Mouse (Mus musculus) MEL (cell line): Measurements from ENCODE around the gene Jmjd1c.

Experiments
- CTCF ChIP-seq, 3 experiments: IDR thresholded peaks in 2 of 3; conservative IDR thresholded peaks in 1 of 3; 2 replicates each; pipeline ENCODE4 v1.5.1; 2011 to 2012; ENCODE audit warnings: low read length in 3 of 3, low read depth in 2 of 3, mild to moderate bottlenecking in 2 of 3, improper control_type of control experiment in 1 of 3, inconsistent platforms in 1 of 3, mixed read lengths in 1 of 3, moderate library complexity in 1 of 3; ENCODE audit not compliant: control insufficient read depth in 1 of 3, insufficient read depth in 1 of 3, poor library complexity in 1 of 3, severe bottlenecking in 1 of 3
- ELF1 ChIP-seq: IDR thresholded peaks from 2 replicates; pipeline ENCODE4 v1.6.1; 2014; ENCODE audit warnings: low read depth, mild to moderate bottlenecking, inconsistent platforms, low read length, improper control_type of control experiment, moderate library complexity
- EP300 ChIP-seq, 2 experiments: IDR thresholded peaks; 2 replicates each; pipeline ENCODE4 v1.6.1; 2011; ENCODE audit warnings: improper control_type of control experiment in 2 of 2, low read length in 2 of 2, low read depth in 1 of 2, mild to moderate bottlenecking in 1 of 2
- KAT2A ChIP-seq: conservative IDR thresholded peaks from 2 replicates; pipeline ENCODE4 v1.6.1; 2012; ENCODE audit warnings: low read depth, low read length, improper control_type of control experiment, inconsistent platforms
- POLR2A ChIP-seq, 2 experiments: IDR thresholded peaks; 2 replicates each; pipeline ENCODE4 v1.6.1; 2011 to 2012; ENCODE audit warnings: low read length in 2 of 2, mild to moderate bottlenecking in 2 of 2, control low read depth in 1 of 2, improper control_type of control experiment in 1 of 2, low read depth in 1 of 2, moderate library complexity in 1 of 2; ENCODE audit not compliant: control insufficient read depth in 1 of 2, insufficient read depth in 1 of 2, poor library complexity in 1 of 2
- POLR2AphosphoS2 ChIP-seq: IDR thresholded peaks from 2 replicates; pipeline ENCODE4 v1.6.1; 2011; ENCODE audit warnings: low read length, improper control_type of control experiment
- ZKSCAN1 ChIP-seq: IDR thresholded peaks from 2 replicates; pipeline ENCODE4 v1.6.1; 2012; ENCODE audit warnings: low read depth, mild to moderate bottlenecking, inconsistent platforms, low read length, improper control_type of control experiment, moderate library complexity

GRCm38 (mm10) chr10:67187952-67188351, 92.0 kb downstream of the Jmjd1c start:
- no peak for TF ChIP-seq ELF1
- TF ChIP-seq POLR2A (IDR thresholded peaks at IDR 0.05; ENCODE audit: control insufficient read depth in 1 of 2, insufficient read depth in 1 of 2, low read depth in 1 of 2, low read length in 2 of 2, poor library complexity in 1 of 2), result no peak
- TF ChIP-seq EP300 (IDR thresholded peaks at IDR 0.05; ENCODE audit: low read depth in 1 of 2, low read length in 2 of 2), result no peak
- no peak for TF ChIP-seq CTCF (IDR thresholded peaks at IDR 0.05 in 2 of 3, conservative IDR thresholded peaks at IDR 0.05 in 1 of 3; ENCODE audit: control insufficient read depth in 1 of 3, insufficient read depth in 1 of 3, low read depth in 2 of 3, low read length in 3 of 3, poor library complexity in 1 of 3, severe bottlenecking in 1 of 3)
- TF ChIP-seq KAT2A, result no peak
- no peak for TF ChIP-seq POLR2AphosphoS2
- TF ChIP-seq ZKSCAN1, result no peak
